Mouse (Mus musculus): ENCODE results near the gene 1700123K08Rik. TPM values are rescaled to one million over a fixed set of nuclear protein-coding genes. Genes with fewer than 3 reads are reported as not detected.
A peak's percentile ranks its signal among the peaks of the same experiment; 100 is the strongest.
"Not testable (repeated sequence)": the region's sequence is repeated elsewhere in the genome, so short reads cannot be mapped to it uniquely, and the experiment has no call there.

The 1700123K08Rik gene
- total RNA-seq (2014; rRNA removed) (not detected in 2 replicates), polyA plus RNA-seq (2015; fragmentation: Nextera tagmentation; extraction: Ambion mirVana) (not detected in 2 replicates)

- not testable (repeated sequence) for H3K27me3 ChIP-seq (ENCODE audit: insufficient read depth, low read length); H3K4me2 ChIP-seq (ENCODE audit: low read depth); H3K9ac ChIP-seq; DNase-seq; H3K4me3 ChIP-seq (ENCODE audit: low read depth, low read length); H3K36me3 ChIP-seq (ENCODE audit: insufficient read depth); H3K4me1 ChIP-seq (ENCODE audit: insufficient read depth); ATAC-seq; H3K9me3 ChIP-seq (ENCODE audit: low read length); H3K27ac ChIP-seq (ENCODE audit: low read depth, low read length)
- 90% methylated on average over 2 of the region's 2 CpGs for WGBS
Measured at GRCm38 (mm10) chr5:138564612-138565011, at the start of gene 1700123K08Rik. TSS of gene 1700123K08Rik (minus strand) at chr5:138564712.

- ATAC-seq, result no peak
- Histone ChIP-seq H3K4me1 (ENCODE audit: insufficient read depth) (no peaks in the 10 kb centered on the region), H3K4me3 (ENCODE audit: low read depth, low read length) (no peak overlapping the region), H3K27ac (ENCODE audit: low read depth, low read length) (no peak overlapping the region), H3K36me3 (ENCODE audit: insufficient read depth) (no peaks in the 10 kb centered on the region), H3K4me2 (ENCODE audit: low read depth) (no peak overlapping the region), H3K9ac (no peak overlapping the region), H3K27me3 (ENCODE audit: insufficient read depth, low read length) (no peaks in the 10 kb centered on the region), H3K9me3 (ENCODE audit: low read length) (peaks cover 2% of the 10 kb centered on the region; the same call in 1 of the 2 replicates)
- DNase-seq, result no peak
- TF ChIP-seq CTCF (IDR thresholded peaks at IDR 0.05; ENCODE audit: low read depth), result no peak
- WGBS, result 90% methylated on average over 6 of the region's 6 CpGs
Measured at GRCm38 (mm10) chr5:138587396-138587795, 22.9 kb upstream of the 1700123K08Rik start.

GRCm38 (mm10) chr5:138571623-138572022 is 7.1 kb upstream of the 1700123K08Rik start:
- no peaks in the 10 kb centered on the region for H3K36me3 ChIP-seq (ENCODE audit: insufficient read depth)
- no peaks in the 10 kb centered on the region for H3K4me1 ChIP-seq (ENCODE audit: insufficient read depth)
- no peaks in the 10 kb centered on the region for H3K27me3 ChIP-seq (ENCODE audit: insufficient read depth, low read length)
- TF ChIP-seq CTCF (IDR thresholded peaks at IDR 0.05; ENCODE audit: low read depth), result peak; percentile 23; the same call in 1 of the 2 replicates
- no peak overlapping the region for H3K9ac ChIP-seq
- WGBS, result 54% methylated on average over 4 of the region's 4 CpGs
- H3K9me3 ChIP-seq (ENCODE audit: low read length), result no peaks in the 10 kb centered on the region
- DNase-seq (peak; percentile 11), ATAC-seq (no peak)
- no peak overlapping the region for H3K27ac ChIP-seq (ENCODE audit: low read depth, low read length)
- no peak overlapping the region for H3K4me2 ChIP-seq (ENCODE audit: low read depth)
- H3K4me3 ChIP-seq (ENCODE audit: low read depth, low read length), result no peak overlapping the region

GRCm38 (mm10) chr5:138552718-138553117 is 11.8 kb downstream of the 1700123K08Rik start:
- H3K27ac ChIP-seq (ENCODE audit: low read depth, low read length), result no peak overlapping the region
- ATAC-seq (no peak), DNase-seq (no peak)
- H3K4me3 ChIP-seq (ENCODE audit: low read depth, low read length), result no peak overlapping the region
- peak; percentile 33; the same call in 1 of the 2 replicates for TF ChIP-seq CTCF (IDR thresholded peaks at IDR 0.05; ENCODE audit: low read depth)
- no peaks in the 10 kb centered on the region for H3K27me3 ChIP-seq (ENCODE audit: insufficient read depth, low read length)
- peaks cover 2% of the 10 kb centered on the region; the same call in 1 of the 2 replicates for H3K9me3 ChIP-seq (ENCODE audit: low read length)
- H3K36me3 ChIP-seq (ENCODE audit: insufficient read depth), result no peaks in the 10 kb centered on the region
- H3K4me2 ChIP-seq (ENCODE audit: low read depth), result no peak overlapping the region
- WGBS, result 59% methylated on average over 1 of the region's 1 CpGs
- no peaks in the 10 kb centered on the region for H3K4me1 ChIP-seq (ENCODE audit: insufficient read depth)
- H3K9ac ChIP-seq, result no peak overlapping the region

- Histone ChIP-seq H3K4me3 (ENCODE audit: low read depth, low read length) (no peak overlapping the region), H3K9ac (no peak overlapping the region), H3K27ac (ENCODE audit: low read depth, low read length) (no peak overlapping the region), H3K4me1 (ENCODE audit: insufficient read depth) (no peaks in the 10 kb centered on the region), H3K4me2 (ENCODE audit: low read depth) (no peak overlapping the region), H3K27me3 (ENCODE audit: insufficient read depth, low read length) (no peaks in the 10 kb centered on the region), H3K9me3 (ENCODE audit: low read length) (no peaks in the 10 kb centered on the region), H3K36me3 (ENCODE audit: insufficient read depth) (no peaks in the 10 kb centered on the region)
- no peak for ATAC-seq
- no peak for DNase-seq
- no peak for TF ChIP-seq CTCF (IDR thresholded peaks at IDR 0.05; ENCODE audit: low read depth)
- WGBS, result 75% methylated on average over 1 of the region's 1 CpGs
Measured at GRCm38 (mm10) chr5:138532491-138532890, 32.0 kb downstream of the 1700123K08Rik start.

Small RNA genes lying within 50 kb of the gene (microRNA-seq; reads per million reads assigned to microRNA genes)
- 0 reads per million in 2 experiments for gene Gm24082

Other genes with a start within 250 kb of the 1700123K08Rik start
- gene Pvrig, start 222.8 kb downstream of the 1700123K08Rik start, total RNA-seq (2014; rRNA removed), result not detected in 2 replicates
- not detected in 2 replicates for gene Pvrig, start 222.8 kb downstream of the 1700123K08Rik start, polyA plus RNA-seq (2015; fragmentation: Nextera tagmentation; extraction: Ambion mirVana)
- 46.9 and 67.6 TPM in 2 replicates for gene Zfp157, start 123.2 kb downstream of the 1700123K08Rik start, total RNA-seq (2014; rRNA removed)
- gene Zfp157, start 123.2 kb downstream of the 1700123K08Rik start, polyA plus RNA-seq (2015; fragmentation: Nextera tagmentation; extraction: Ambion mirVana), result 37.3 and 39.3 TPM in 2 replicates
- gene Zfp68, start 55.0 kb upstream of the 1700123K08Rik start, total RNA-seq (2014; rRNA removed), result 67.0 and 70.6 TPM in 2 replicates
- 53.9 TPM in 2 replicates for gene Zfp68, start 55.0 kb upstream of the 1700123K08Rik start, polyA plus RNA-seq (2015; fragmentation: Nextera tagmentation; extraction: Ambion mirVana)
- 22.8 and 26.1 TPM in 2 replicates for gene A430033K04Rik, start 58.1 kb upstream of the 1700123K08Rik start, total RNA-seq (2014; rRNA removed)
- 12.1 and 14.0 TPM in 2 replicates for gene A430033K04Rik, start 58.1 kb upstream of the 1700123K08Rik start, polyA plus RNA-seq (2015; fragmentation: Nextera tagmentation; extraction: Ambion mirVana)
- 69.5 and 81.7 TPM in 2 replicates for gene Fam20c, start 189.8 kb upstream of the 1700123K08Rik start, total RNA-seq (2014; rRNA removed)
- gene Fam20c, start 189.8 kb upstream of the 1700123K08Rik start, polyA plus RNA-seq (2015; fragmentation: Nextera tagmentation; extraction: Ambion mirVana), result 47.9 and 50.0 TPM in 2 replicates